Mouse (Mus musculus): ENCODE measurements around the gene Coro1a. TPM values are rescaled to one million over a fixed set of nuclear protein-coding genes. Genes with fewer than 3 reads are reported as not detected.

The Coro1a gene
- polyA plus RNA-seq, 1 experiment from 2014 or later = 94.0 TPM

GRCm38 (mm10) chr7:126702358-126702757 lies 5.2 kb downstream of the Coro1a start:
- Histone ChIP-seq H3K27me3 (replicated peaks; ENCODE audit: control insufficient read depth, insufficient read depth, low read length) (peaks cover 6% of the 10 kb centered on the region; the same call in 1 of the 2 replicates), H3K4me3 (ENCODE audit: low read depth, low read length) (no peak overlapping the region), H3K9ac (ENCODE audit: low read depth, low read length) (no peak overlapping the region), H3K9me3 (ENCODE audit: control insufficient read depth, low read length) (no peaks in the 10 kb centered on the region), H3K36me3 (ENCODE audit: control insufficient read depth, insufficient read depth, low read length) (peaks cover 5% of the 10 kb centered on the region), H3K4me1 (replicated peaks; ENCODE audit: control insufficient read depth, insufficient read depth, low read length) (peaks cover 12% of the 10 kb centered on the region), H3K27ac (ENCODE audit: low read depth, low read length) (0 out of 2 replicates have a peak overlapping the region, but pooled peaks have one; percentile 35), H3K4me2 (peak overlapping the region; percentile 75)
- ATAC-seq (replicated peaks; ENCODE audit: low FRiP score) = no peak
- DNase-seq (ENCODE audit: low spot score) = no peak
- 58% methylated on average over 6 of the region's 6 CpGs for WGBS

GRCm38 (mm10) chr7:126701559-126702357 lies 5.8 kb downstream of the Coro1a start:
- Histone ChIP-seq H3K36me3 (ENCODE audit: control insufficient read depth, insufficient read depth, low read length) (peaks cover 5% of the 10 kb centered on the region), H3K9ac (ENCODE audit: low read depth, low read length) (peak overlapping the region; percentile 27; the same call in 1 of the 2 replicates), H3K9me3 (ENCODE audit: control insufficient read depth, low read length) (no peaks in the 10 kb centered on the region), H3K4me1 (replicated peaks; ENCODE audit: control insufficient read depth, insufficient read depth, low read length) (peaks cover 15% of the 10 kb centered on the region), H3K27ac (ENCODE audit: low read depth, low read length) (0 out of 2 replicates have a peak overlapping the region, but pooled peaks have one; percentile 35), H3K4me2 (peak overlapping the region; percentile 75), H3K4me3 (ENCODE audit: low read depth, low read length) (peak overlapping the region; percentile 11; the same call in 1 of the 2 replicates), H3K27me3 (replicated peaks; ENCODE audit: control insufficient read depth, insufficient read depth, low read length) (peaks cover 6% of the 10 kb centered on the region; the same call in 1 of the 2 replicates)
- no peak for ATAC-seq (replicated peaks; ENCODE audit: low FRiP score)
- DNase-seq (ENCODE audit: low spot score) = no peak
- WGBS = 58% methylated on average over 24 of the region's 24 CpGs

- H3K4me1 ChIP-seq (replicated peaks; ENCODE audit: control insufficient read depth, insufficient read depth, low read length) = peaks cover 18% of the 10 kb centered on the region
- WGBS = 2% methylated on average over 11 of the region's 11 CpGs
Observed at GRCm38 (mm10) chr7:126701070-126701469, 6.5 kb downstream of the Coro1a start.

GRCm38 (mm10) chr7:126700063-126701015 lies 7.2 kb downstream of the Coro1a start:
- H3K4me2 ChIP-seq = no peak overlapping the region
- no peak overlapping the region; the same call in 1 of the 2 replicates for H3K27ac ChIP-seq (ENCODE audit: low read depth, low read length)
- no peaks in the 10 kb centered on the region for H3K9me3 ChIP-seq (ENCODE audit: control insufficient read depth, low read length)
- 79% methylated on average over 25 of the region's 25 CpGs for WGBS
- no peak for DNase-seq (ENCODE audit: low spot score)
- H3K9ac ChIP-seq (ENCODE audit: low read depth, low read length) = no peak overlapping the region
- H3K4me3 ChIP-seq (ENCODE audit: low read depth, low read length) = no peak overlapping the region
- ATAC-seq (replicated peaks; ENCODE audit: low FRiP score) = no peak
- peaks cover 5% of the 10 kb centered on the region for H3K36me3 ChIP-seq (ENCODE audit: control insufficient read depth, insufficient read depth, low read length)
- H3K4me1 ChIP-seq (replicated peaks; ENCODE audit: control insufficient read depth, insufficient read depth, low read length) = peaks cover 18% of the 10 kb centered on the region
- H3K27me3 ChIP-seq (replicated peaks; ENCODE audit: control insufficient read depth, insufficient read depth, low read length) = peaks cover 6% of the 10 kb centered on the region; the same call in 1 of the 2 replicates

More at GRCm38 (mm10) chr7:126701070-126701469, 6.5 kb downstream of the Coro1a start:
- ATAC-seq (replicated peaks; ENCODE audit: low FRiP score) (peak; percentile 63), DNase-seq (ENCODE audit: low spot score) (peak; percentile 81)
- Histone ChIP-seq H3K9me3 (ENCODE audit: control insufficient read depth, low read length) (no peaks in the 10 kb centered on the region), H3K4me2 (peak overlapping the region; percentile 75), H3K27me3 (replicated peaks; ENCODE audit: control insufficient read depth, insufficient read depth, low read length) (peaks cover 6% of the 10 kb centered on the region; the same call in 1 of the 2 replicates), H3K4me3 (ENCODE audit: low read depth, low read length) (peak overlapping the region; percentile 11; the same call in 1 of the 2 replicates), H3K9ac (ENCODE audit: low read depth, low read length) (peak overlapping the region; percentile 27; the same call in 1 of the 2 replicates), H3K36me3 (ENCODE audit: control insufficient read depth, insufficient read depth, low read length) (peaks cover 5% of the 10 kb centered on the region), H3K27ac (ENCODE audit: low read depth, low read length) (no peak overlapping the region; the same call in 1 of the 2 replicates)

GRCm38 (mm10) chr7:126697838-126698237 lies 9.7 kb downstream of the Coro1a start:
- Histone ChIP-seq H3K9me3 (ENCODE audit: control insufficient read depth, low read length) (no peaks in the 10 kb centered on the region), H3K9ac (ENCODE audit: low read depth, low read length) (no peak overlapping the region), H3K4me3 (ENCODE audit: low read depth, low read length) (peak overlapping the region; percentile 91; the same call in 1 of the 2 replicates), H3K4me2 (no peak overlapping the region), H3K36me3 (ENCODE audit: control insufficient read depth, insufficient read depth, low read length) (peaks cover 5% of the 10 kb centered on the region), H3K27ac (ENCODE audit: low read depth, low read length) (no peak overlapping the region), H3K27me3 (replicated peaks; ENCODE audit: control insufficient read depth, insufficient read depth, low read length) (no peaks in the 10 kb centered on the region), H3K4me1 (replicated peaks; ENCODE audit: control insufficient read depth, insufficient read depth, low read length) (peaks cover 16% of the 10 kb centered on the region)
- no peak for DNase-seq (ENCODE audit: low spot score)
- WGBS = 88% methylated on average over 8 of the region's 8 CpGs
- no peak for ATAC-seq (replicated peaks; ENCODE audit: low FRiP score)

- peak overlapping the region; percentile 91 for H3K9ac ChIP-seq (ENCODE audit: low read depth, low read length)
- 75% methylated on average over 3 of the region's 3 CpGs for WGBS
- no peak for DNase-seq (ENCODE audit: low spot score)
- H3K4me1 ChIP-seq (replicated peaks; ENCODE audit: control insufficient read depth, insufficient read depth, low read length) = peaks cover 16% of the 10 kb centered on the region
- H3K36me3 ChIP-seq (ENCODE audit: control insufficient read depth, insufficient read depth, low read length) = peaks cover 10% of the 10 kb centered on the region
- peak overlapping the region; percentile 91 for H3K4me3 ChIP-seq (ENCODE audit: low read depth, low read length)
- H3K27ac ChIP-seq (ENCODE audit: low read depth, low read length) = no peak overlapping the region
- H3K4me2 ChIP-seq = peak overlapping the region; percentile 95
- H3K9me3 ChIP-seq (ENCODE audit: control insufficient read depth, low read length) = no peaks in the 10 kb centered on the region
- no peaks in the 10 kb centered on the region for H3K27me3 ChIP-seq (replicated peaks; ENCODE audit: control insufficient read depth, insufficient read depth, low read length)
- no peak for ATAC-seq (replicated peaks; ENCODE audit: low FRiP score)
Observed at GRCm38 (mm10) chr7:126696886-126697285, 10.7 kb downstream of the Coro1a start.

GRCm38 (mm10) chr7:126696303-126696702 lies 11.3 kb downstream of the Coro1a start:
- ATAC-seq (replicated peaks; ENCODE audit: low FRiP score) (no peak), DNase-seq (ENCODE audit: low spot score) (no peak)
- Histone ChIP-seq H3K4me2 (peak overlapping the region; percentile 95), H3K9ac (ENCODE audit: low read depth, low read length) (peak overlapping the region; percentile 91), H3K36me3 (ENCODE audit: control insufficient read depth, insufficient read depth, low read length) (peaks cover 13% of the 10 kb centered on the region), H3K27me3 (replicated peaks; ENCODE audit: control insufficient read depth, insufficient read depth, low read length) (no peaks in the 10 kb centered on the region), H3K27ac (ENCODE audit: low read depth, low read length) (peak overlapping the region; percentile 95; the same call in 1 of the 2 replicates), H3K9me3 (ENCODE audit: control insufficient read depth, low read length) (no peaks in the 10 kb centered on the region), H3K4me1 (replicated peaks; ENCODE audit: control insufficient read depth, insufficient read depth, low read length) (peaks cover 16% of the 10 kb centered on the region), H3K4me3 (ENCODE audit: low read depth, low read length) (peak overlapping the region; percentile 91)
- WGBS = 4% methylated on average over 17 of the region's 17 CpGs

GRCm38 (mm10) chr7:126695631-126696207 lies 11.9 kb downstream of the Coro1a start, which contains the start of gene Slx1b:
Gene Slx1b (minus strand): TSS chr7:126695784.
- Histone ChIP-seq H3K27me3 (replicated peaks; ENCODE audit: control insufficient read depth, insufficient read depth, low read length) (no peaks in the 10 kb centered on the region), H3K4me3 (ENCODE audit: low read depth, low read length) (peak within 1 kb of the TSS; percentile 91), H3K9me3 (ENCODE audit: control insufficient read depth, low read length) (no peaks in the 10 kb centered on the region), H3K4me1 (replicated peaks; ENCODE audit: control insufficient read depth, insufficient read depth, low read length) (peaks cover 13% of the 10 kb centered on the region), H3K4me2 (peak within 1 kb of the TSS; percentile 95), H3K9ac (ENCODE audit: low read depth, low read length) (peak within 1 kb of the TSS; percentile 91), H3K27ac (ENCODE audit: low read depth, low read length) (peak within 1 kb of the TSS; percentile 95), H3K36me3 (ENCODE audit: control insufficient read depth, insufficient read depth, low read length) (peaks cover 15% of the 10 kb centered on the region)
- under 1% methylated on average over 40 of the region's 40 CpGs for WGBS
- DNase-seq (ENCODE audit: low spot score) (peak; percentile 90), ATAC-seq (replicated peaks; ENCODE audit: low FRiP score) (peak; percentile 95)

Data from liver, embryonic 11.5 days (tissue).